Mouse (Mus musculus) cerebellum, postnatal 36 days (tissue): Measurements from ENCODE around the gene Ube4b.

Experiments
- DNase-seq, 2 experiments: peaks; one replicate each; pipeline ENCODE4 v3.0.0; 2021 to 2022; ENCODE audit warnings: mixed read lengths in 2 of 2

Ube4b gene

GRCm38 (mm10) chr4:149429592-149429991 is 3.0 kb upstream of the Ube4b start:
- DNase-seq, result peak; percentile 83 to 84

- peak; percentile 56 to 57 for DNase-seq
Measured at GRCm38 (mm10) chr4:149425801-149426292, 702 bp downstream of the Ube4b start.

- DNase-seq, result no peak
Measured at GRCm38 (mm10) chr4:149424755-149425154, 1.8 kb downstream of the Ube4b start.

GRCm38 (mm10) chr4:149417854-149418365 is 8.6 kb downstream of the Ube4b start:
- no peak for DNase-seq

DNA sequence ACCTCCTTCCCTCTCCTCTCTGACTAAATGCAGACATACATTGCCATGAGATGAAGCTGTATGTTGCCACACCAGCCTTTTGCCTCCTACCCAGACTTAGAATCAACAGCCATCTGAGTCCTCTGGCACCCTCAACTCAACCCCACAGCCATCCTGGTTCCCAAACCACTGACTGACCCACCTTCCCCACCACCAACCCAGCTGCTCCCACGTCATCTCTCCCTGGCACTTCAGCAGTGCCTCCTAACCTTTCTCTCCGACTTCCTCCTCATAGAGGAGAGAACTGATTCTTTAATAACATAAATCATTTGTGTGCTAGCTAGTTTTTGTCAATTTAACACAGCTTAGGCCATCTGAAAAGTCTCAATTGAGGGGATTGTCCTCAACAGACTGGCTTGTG is 9.6 kb downstream of the Ube4b start:
- DNase-seq, result no peak

DNA sequence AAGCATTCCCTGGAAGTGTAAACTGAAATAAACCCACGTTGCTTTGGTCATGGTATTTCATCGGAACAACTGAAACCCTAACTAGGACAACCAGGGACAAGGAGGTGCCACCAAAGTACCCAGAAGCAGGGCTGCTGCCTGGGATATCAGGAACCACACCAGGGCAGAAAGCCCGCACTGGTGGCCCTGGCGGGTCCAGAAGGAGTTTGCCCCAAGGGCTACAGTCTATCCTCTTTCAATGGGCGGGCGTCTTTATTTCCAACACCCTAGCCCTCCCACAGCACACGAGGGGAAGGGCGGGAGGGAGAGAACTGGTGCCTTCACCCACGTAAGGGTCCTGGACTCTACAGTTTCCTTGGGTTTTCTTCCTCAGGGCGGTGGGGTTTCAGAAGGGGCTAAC is 10.1 kb downstream of the Ube4b start:
- DNase-seq, result no peak

GRCm38 (mm10) chr4:149415651-149416169 is 10.8 kb downstream of the Ube4b start:
- DNase-seq, result no peak

DNA sequence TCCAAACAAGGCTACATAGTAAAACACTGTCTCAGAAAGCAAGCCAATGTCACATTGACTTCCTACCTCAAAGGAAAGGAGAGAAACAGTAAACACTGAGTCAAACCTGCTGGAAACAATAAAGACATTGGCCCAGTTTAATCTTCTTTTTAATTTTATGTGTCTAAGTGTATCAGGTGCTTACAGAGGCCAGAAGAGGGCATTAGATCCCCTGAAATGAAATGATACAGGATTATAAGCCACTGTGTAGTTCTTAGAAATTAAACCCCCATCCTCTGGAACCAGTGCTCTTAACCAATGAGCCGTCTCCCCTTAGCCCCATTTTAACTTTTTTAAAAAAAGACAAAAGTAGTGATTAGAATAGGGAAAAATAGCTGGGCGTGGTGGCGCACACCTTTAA is 12.3 kb downstream of the Ube4b start:
- DNase-seq, result no peak

DNA sequence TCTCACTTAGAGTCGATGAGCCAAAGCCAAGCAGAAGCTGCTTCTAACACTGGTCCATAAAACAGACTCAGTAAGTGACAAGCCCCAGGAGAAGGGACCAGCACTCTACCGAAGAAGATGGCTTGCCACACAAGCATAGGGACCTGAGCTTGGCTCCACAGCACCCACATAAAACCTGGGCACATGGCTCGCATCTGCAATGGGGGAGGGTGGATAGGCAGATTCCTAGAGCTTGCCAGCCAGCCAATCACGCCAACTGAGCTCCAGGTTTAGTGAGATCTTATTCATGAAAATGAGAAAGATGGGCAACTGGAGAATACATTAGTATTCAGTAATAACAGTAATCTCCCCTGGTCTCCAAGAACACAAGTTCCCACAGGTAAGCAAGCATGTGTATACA is 16.8 kb downstream of the Ube4b start:
- DNase-seq, result no peak

GRCm38 (mm10) chr4:149408331-149408730 is 18.2 kb downstream of the Ube4b start:
- DNase-seq, result no peak

GRCm38 (mm10) chr4:149407461-149407860 is 19.1 kb downstream of the Ube4b start:
- no peak for DNase-seq

DNA sequence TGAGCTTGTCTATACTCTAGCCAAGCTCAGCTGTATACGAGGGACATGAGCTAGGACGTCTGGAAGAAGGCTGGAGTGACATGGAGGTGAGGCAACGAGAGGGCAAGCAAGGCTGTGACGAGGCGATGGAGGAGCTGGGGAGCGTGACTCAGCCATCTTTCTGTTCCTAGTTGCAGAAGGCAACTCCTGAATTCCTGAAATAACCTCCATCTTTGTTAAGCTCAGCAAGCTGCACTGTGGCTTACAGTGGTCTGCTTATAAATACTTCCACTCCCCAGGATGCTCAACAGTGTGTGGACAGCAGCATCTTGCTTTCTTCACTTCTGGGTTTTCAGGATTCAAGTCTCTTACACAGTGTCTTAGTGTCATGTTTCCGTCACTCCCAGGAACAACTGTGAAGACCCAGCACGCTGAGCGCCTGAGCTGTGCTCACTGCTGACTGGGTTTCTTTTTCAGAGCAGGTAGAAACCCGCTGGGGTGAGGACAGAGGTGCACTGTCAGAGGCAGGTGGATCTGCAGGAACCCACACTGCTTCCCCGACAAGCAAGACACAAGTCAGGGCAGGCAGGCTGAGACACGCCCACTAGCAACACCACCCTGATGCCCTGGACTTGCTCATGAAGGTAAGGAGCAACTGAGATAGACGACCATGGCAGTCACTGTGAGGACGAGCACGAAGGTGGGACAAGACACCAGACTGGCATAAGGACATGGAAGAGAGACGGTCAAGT is 20.7 kb downstream of the Ube4b start:
- DNase-seq, result no peak

DNA sequence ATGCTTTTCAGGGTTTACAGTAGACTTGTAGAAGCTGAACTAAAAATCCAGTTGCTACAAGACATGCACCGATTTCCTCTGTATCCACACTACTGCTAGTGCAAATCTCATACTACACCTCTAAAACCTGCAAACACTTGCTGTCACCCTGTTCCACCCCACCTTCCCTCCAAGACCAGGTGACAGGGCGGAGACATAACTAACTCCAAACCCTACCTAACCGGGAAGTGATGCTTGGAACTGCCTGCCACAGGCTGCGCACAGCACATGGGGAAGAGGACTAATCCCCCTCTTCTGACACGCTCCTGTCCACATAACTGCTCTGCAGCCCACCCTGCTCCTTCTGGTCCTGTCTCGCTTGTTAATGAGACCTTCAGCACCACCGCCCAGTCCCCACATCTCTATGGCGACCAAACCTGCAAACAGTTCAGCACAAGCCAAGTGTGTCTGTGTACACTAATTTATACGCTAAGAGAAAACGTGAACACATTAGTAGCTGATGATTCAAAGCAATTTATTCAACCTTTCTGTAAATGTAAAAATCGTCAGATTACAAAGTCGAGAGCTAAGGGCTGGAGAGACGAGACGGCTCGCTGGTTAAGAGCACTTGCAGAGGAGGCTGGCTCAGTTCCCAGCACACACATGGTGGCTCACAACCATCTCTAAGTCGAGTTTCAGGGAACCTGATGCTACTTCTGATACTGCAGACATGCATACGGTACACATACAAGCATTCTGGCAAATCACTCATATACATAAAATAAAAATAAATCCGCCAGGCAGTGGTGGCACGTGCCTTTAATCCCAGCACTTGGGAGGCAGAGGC is 21.7 kb downstream of the Ube4b start:
- peak; percentile 47 for DNase-seq

DNA sequence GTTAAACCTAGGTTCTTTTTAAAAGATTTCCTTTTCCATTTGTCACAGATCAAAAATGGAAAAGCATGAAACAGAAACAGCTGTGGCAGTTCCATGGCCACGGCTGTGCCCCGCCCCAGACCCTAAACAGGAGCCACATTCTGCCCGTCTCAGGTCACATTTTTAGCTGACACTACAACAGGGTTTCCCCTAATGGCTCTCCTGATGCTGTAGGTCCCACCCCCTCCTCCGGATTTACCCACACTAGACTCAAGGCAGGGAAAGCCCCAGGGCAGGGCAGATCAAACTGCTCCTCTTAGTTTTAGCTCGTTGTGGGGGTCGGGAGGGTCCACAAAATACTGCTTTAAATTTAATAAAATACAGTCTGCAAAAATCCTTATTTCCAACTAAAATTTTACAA is 23.5 kb downstream of the Ube4b start:
- no peak for DNase-seq

DNA sequence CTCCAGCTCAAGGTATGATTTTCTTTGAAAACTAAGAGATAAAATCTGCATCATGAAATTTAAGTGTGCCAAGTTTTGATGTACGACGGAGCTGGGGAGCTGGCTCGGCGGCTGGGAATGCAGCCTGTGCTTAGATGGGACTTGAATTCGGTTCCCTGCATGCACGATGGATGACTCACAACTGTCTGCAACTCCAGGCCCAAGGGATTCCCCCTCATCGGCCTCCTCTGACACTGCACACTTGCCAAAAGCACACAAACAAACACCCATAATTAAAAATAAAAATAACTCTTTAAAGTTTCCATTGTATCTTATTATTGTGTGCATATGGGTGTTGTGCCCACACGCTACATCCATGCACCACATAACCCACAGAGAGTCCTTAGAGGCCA is 25.0 kb downstream of the Ube4b start:
- DNase-seq, result no peak

GRCm38 (mm10) chr4:149400878-149401590 is 25.5 kb downstream of the Ube4b start:
- peak; percentile 46 to 53 for DNase-seq

GRCm38 (mm10) chr4:149399331-149399910 is 27.1 kb downstream of the Ube4b start:
- no peak for DNase-seq

DNA sequence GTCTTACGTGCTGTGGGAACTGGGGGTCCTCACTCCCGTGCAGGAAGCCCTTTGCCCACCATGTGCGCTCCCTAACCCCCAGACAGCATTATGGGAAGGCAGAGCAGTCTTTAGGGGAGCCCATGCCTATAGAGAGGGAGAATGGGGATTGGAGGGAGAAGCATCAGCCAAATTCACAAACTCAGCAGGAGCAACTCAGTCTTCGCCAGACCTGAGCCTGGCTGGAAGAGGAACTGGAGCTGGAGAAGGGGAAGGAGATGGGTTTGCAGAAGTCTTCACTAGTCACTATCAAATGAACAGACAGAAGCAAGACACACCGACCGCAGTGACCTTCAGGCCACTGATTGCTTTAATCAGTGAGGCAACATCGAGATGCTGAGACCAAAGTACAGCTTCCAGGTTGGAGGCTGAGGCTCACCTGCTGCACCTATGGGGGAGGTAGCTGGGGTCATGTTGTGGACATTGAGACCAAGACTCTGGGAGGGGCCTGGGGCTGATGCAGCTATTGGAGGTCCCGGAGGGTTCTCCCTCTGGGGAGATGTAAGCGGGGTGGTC is 28.3 kb downstream of the Ube4b start:
- DNase-seq, result no peak

DNA sequence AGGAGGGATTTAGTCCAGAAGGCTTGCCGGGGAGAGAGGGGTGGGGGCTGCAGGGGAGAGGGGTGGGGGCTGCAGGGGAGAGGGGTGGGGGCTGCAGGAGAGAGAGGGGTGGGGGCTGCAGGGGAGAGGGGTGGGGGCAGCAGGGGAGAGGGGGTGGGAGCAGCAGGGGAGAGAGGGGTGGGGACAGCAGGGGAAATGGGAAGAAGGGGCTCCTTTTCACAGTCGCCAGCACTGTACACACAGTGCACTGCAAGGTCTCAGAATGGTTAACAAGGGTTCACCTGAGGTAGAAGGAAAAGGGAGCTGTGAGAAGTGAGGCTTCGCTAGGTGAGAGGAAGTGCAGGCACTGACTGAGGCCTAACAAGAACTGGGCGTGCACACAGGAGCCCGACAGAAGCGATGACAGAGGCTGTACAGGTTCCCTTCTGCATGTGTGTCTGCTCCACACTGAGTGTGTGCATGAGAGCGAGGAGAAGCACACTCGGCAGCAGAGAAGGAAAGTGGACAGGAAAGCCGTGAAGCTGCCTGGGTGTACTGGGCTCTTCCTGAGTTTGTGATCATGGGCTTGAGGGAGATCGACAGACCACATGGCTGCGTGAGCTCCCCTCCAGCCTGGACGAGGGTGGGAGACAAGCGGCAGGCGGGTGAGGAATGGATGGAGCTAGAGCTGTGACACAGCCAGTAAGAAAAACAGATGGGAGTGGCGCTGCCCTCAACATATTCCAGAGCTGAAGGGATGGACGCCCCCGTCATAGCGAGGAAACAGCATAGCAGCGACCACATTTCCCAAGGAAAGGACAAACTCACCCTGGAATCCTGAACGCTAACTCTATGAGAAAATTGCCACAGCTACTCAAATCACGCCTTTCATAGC is 29.9 kb downstream of the Ube4b start:
- no peak for DNase-seq

- DNase-seq, result no peak
Measured at GRCm38 (mm10) chr4:149395581-149395980, 31.0 kb downstream of the Ube4b start.

DNA sequence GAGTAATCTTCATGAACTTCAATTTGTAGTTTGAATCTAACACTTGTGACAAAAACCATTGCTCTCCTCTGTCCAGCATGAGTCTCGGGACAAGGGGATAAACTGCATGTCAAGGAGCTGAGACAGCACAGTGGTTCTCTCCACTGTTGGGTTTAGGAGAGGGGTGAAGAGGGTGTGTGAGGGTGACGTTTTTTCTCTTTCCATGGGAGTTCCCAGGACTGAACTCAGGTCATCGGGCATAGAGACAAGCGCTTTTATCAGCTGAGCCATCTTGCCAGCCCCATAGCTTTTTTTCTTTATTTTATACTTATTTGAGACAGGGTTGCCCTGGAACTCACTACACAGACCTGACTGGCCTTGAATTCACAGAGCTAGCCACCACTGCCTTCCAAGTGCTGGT is 32.3 kb downstream of the Ube4b start:
- no peak for DNase-seq
